Mouse (Mus musculus): ENCODE results near the gene Zbed3.

DNA sequence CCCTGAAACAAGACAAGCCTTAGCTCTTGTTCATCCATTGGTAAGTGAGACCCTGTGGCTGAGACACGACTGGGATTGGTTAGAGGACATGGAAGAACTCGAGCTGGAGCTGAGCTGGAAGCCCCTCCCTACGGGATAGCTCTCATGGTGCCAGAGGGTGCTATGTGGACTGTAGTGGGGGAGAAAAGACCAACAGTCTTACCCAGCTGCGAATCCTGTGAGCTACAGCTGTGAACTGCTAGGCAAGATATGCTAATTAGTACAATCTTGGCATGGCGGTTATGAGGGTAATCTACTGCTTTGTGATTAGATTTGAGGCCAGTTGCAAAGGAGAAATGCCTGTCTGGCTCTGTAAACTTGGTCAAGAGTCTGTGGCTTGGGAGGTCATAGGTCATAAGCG, 4.3 kb upstream of the Zbed3 start:
- TF ChIP-seq POLR2A (IDR thresholded peaks at IDR 0.05; ENCODE audit: borderline replicate concordance, low read depth, low read length) (no peak), CTCF (IDR thresholded peaks at IDR 0.05; ENCODE audit: low read depth, low read length) (no peak)

All from bone marrow macrophage, adult 2 months (primary cell).